Mouse (Mus musculus) telencephalon, adult 2 months (tissue): ENCODE results near the gene Gpr173.

ENCODE experiments used
- DNase-seq: peaks from one replicate; pipeline ENCODE4 v3.0.0-alpha.2; 2011; ENCODE audit warnings: low read depth, low spot score

Gpr173 gene

GRCm38 (mm10) chrX:152306224-152306623, 62.3 kb downstream of the Gpr173 start:
- no peak for DNase-seq
